Mouse (Mus musculus) testis, adult 2 months (tissue): ENCODE results near the gene Ube3b. TPM values are rescaled to one million over a fixed set of nuclear protein-coding genes. Genes with fewer than 3 reads are reported as not detected.

ENCODE experiments used
- H3K27ac ChIP-seq: fragments of 200-500 bp; 2 replicates; pipeline ENCODE4 v1.5.1; 2012; ENCODE audit warnings: low read depth, low read length; ENCODE audit not compliant: control insufficient read depth, insufficient read depth
- H3K27me3 ChIP-seq: fragments of 200-500 bp; 2 replicates; pipeline ENCODE4 v1.6.1; 2012; ENCODE audit warnings: mild to moderate bottlenecking, low read length, moderate library complexity; ENCODE audit not compliant: control insufficient read depth, insufficient read depth
- H3K36me3 ChIP-seq: fragments of 200-500 bp; 2 replicates; pipeline ENCODE4 v1.6.1; 2012; ENCODE audit warnings: mild to moderate bottlenecking, low read length; ENCODE audit not compliant: control insufficient read depth, insufficient read depth
- H3K4me1 ChIP-seq: fragments of 200-500 bp; 2 replicates; pipeline ENCODE4 v1.6.1; 2012; ENCODE audit warnings: low read length; ENCODE audit not compliant: control insufficient read depth, insufficient read depth
- H3K4me3 ChIP-seq: fragments of 200-500 bp; 2 replicates; pipeline ENCODE4 v1.5.1; 2012; ENCODE audit warnings: low read depth, mild to moderate bottlenecking, low read length, moderate library complexity, mixed read lengths; ENCODE audit not compliant: control insufficient read depth
- CTCF ChIP-seq: fragments of 200-500 bp; IDR thresholded peaks from 2 replicates; pipeline ENCODE4 v1.5.1; 2012; ENCODE audit warnings: low read depth, mild to moderate bottlenecking, inconsistent platforms, low read length, moderate library complexity; ENCODE audit not compliant: control insufficient read depth, insufficient read depth, insufficient replicate concordance
- POLR2A ChIP-seq: fragments of 200-500 bp; IDR thresholded peaks from 2 replicates; pipeline ENCODE4 v1.6.1; 2012; ENCODE audit warnings: low read depth, mild to moderate bottlenecking, inconsistent platforms, low read length, moderate library complexity; ENCODE audit not compliant: control insufficient read depth
- polyA plus RNA-seq: library from polyadenylated mRNA; depleted of rRNA; stranded (reverse); fragments of >200 nt; gene quantifications from 2 replicates; pipeline ENCODE4 v1.2.3, GENCODE M21; 2012

The Ube3b gene
- polyA plus RNA-seq, 1 experiment: 128 TPM

DNA sequence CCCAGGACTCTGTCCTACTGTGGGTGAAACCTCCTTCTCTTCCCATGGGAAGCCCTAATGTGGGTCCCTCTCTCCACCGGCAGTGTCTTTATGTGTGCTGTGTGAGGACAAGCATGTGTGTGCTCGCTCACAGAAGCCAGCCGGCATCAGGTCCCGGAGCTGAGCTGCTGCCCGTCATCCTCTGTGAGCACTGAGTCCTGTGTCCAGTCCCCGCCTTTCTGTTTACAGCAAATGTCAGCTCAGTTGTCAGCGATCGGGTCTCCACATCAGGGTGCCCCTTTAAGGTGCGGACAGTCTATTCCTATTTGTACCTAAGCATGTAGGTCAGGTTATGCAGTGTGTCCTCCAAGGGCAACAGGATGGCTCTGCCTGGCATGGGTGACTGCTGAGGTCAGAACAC, 6.8 kb upstream of the Ube3b start:
- Histone ChIP-seq H3K27ac (no peak overlapping the region), H3K36me3 (no peaks in the 10 kb centered on the region), H3K27me3 (no peaks in the 10 kb centered on the region), H3K4me1 (peaks cover 2% of the 10 kb centered on the region), H3K4me3 (no peak overlapping the region)
- no peak for TF ChIP-seq POLR2A
- no peak for TF ChIP-seq CTCF

DNA sequence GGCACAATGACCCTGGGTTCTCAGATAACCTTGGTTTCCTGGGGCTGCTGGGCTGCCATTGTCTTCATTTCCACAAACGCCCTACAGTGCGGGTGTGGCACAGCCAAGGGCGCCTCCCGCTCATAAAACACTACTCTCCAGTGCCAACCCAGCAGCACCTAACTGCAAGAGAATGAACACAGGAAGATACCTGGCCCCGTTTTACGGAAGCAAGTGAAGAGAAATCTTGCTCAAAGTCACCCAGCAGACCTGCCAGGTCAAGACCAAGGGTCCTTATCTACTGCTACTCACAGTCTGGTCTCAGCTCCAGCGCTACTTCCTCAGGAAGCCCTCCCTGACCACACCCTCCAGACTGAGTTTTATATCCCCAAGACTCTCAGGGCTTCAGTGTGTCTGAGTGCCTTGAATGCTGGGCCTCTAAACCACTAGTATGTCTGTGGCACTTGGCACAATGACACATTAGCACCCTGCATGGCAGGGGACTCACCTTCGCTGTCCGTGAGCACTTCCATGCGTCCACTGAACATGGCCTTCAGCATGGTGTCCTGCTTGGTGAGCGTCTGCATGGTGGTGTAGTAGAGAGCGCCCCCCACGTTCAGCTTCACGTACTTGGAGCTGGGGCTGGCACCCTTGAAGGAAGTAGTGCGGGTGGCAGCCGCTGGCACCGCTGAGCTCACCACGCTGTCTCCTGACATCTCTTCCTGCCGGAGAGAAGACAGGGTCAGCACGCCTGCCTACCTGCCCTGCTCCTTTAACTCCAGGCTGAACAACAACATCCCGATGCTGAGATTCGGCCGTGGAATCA, 5.8 kb upstream of the Ube3b start:
- H3K4me3 ChIP-seq: no peak overlapping the region
- H3K27ac ChIP-seq: no peak overlapping the region
- H3K27me3 ChIP-seq: no peaks in the 10 kb centered on the region
- peaks cover 5% of the 10 kb centered on the region for H3K4me1 ChIP-seq
- no peaks in the 10 kb centered on the region for H3K36me3 ChIP-seq
- 0 out of 2 replicates have a peak, but pooled peaks have one; percentile 21 for TF ChIP-seq POLR2A
- TF ChIP-seq CTCF: no peak

DNA sequence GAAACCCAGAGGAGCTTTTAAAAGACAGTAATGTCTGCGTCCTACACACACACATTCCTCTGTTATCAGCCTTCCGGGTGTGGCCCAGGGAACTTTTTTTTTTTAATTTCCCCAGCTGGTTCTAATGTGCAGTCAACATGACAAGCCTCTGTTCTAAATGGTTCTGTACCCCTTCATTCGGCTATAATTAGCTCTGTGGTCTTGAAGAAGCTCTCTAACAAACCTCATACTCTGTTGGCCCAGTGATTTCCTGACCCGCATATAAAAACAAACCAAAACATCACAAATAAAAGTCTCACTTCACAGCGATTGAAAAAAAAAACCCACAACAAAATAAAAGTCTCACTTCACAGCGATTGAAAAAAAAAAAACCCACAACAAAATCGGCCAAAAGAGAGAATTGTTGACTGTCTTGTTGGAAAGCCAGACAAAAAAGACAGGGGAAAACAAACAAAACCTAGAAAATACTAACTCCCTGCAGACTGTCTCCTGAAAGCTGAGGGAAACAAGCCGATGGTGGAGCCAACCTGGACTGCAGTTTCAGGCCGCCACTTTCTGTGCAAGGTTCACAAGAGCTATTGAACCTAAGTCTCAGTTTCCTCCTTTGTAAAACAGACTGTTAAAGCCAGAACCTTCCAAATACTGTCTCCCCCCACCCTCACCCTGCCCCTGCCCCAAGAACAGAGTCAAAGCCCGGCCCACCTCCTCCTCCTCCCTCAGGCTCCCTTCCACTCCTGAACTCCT, 2.1 kb upstream of the Ube3b start:
- H3K4me3 ChIP-seq: no peak overlapping the region
- H3K27me3 ChIP-seq: no peaks in the 10 kb centered on the region
- no peaks in the 10 kb centered on the region for H3K36me3 ChIP-seq
- H3K27ac ChIP-seq: no peak overlapping the region
- TF ChIP-seq POLR2A (no peak), CTCF (no peak)
- peaks cover 10% of the 10 kb centered on the region for H3K4me1 ChIP-seq

DNA sequence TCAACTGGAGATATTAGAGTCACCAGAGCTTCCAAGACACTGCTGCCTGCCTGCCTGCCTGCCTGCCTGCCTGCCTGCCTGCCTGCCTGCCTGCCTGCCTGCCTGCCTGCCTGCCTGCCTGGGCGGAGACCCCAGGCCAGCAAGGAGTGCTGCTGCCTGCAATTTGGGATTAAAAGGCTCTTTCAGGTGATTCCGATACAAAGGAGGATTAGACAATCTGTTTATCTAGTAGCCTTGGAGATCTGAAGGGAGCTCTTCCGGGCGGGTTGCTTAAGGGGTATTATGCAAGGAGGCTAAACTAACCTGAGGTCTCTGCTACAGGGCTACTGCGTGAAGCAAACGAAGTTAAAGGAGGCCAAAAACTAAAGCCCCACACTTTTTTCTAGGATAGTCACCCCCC, 1.5 kb upstream of the Ube3b start:
- Histone ChIP-seq H3K27me3 (no peaks in the 10 kb centered on the region), H3K27ac (peak overlapping the region; percentile 26; the same call in 1 of the 2 replicates), H3K4me1 (peaks cover 10% of the 10 kb centered on the region), H3K4me3 (peak overlapping the region; percentile 34; the same call in 1 of the 2 replicates), H3K36me3 (no peaks in the 10 kb centered on the region)
- TF ChIP-seq POLR2A: no peak
- no peak for TF ChIP-seq CTCF

DNA sequence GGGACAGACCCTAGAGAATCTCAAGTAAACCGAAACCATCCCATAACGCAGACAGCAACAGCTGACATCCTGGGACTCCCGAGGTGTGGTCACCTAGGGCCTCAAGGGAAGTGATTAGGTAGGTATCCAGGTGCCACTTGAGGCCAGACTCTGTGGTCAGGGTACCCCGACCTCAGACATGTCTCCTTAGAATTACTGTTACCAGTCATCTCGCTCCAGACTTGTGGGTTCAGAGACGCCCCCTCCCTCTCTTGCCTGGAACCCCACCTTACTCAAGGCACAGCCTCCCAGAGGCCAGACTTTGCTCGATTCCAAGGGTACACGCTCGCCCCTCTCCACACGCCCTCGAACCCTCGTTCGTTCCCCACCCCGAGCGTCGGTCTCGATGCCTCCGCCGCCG, 644 bp upstream of the Ube3b start:
- TF ChIP-seq POLR2A (no peak), CTCF (no peak)
- Histone ChIP-seq H3K4me3 (peak overlapping the region; percentile 95), H3K4me1 (peaks cover 10% of the 10 kb centered on the region), H3K27ac (peak overlapping the region; percentile 64), H3K27me3 (no peaks in the 10 kb centered on the region), H3K36me3 (no peaks in the 10 kb centered on the region; the same call in 1 of the 2 replicates)

DNA sequence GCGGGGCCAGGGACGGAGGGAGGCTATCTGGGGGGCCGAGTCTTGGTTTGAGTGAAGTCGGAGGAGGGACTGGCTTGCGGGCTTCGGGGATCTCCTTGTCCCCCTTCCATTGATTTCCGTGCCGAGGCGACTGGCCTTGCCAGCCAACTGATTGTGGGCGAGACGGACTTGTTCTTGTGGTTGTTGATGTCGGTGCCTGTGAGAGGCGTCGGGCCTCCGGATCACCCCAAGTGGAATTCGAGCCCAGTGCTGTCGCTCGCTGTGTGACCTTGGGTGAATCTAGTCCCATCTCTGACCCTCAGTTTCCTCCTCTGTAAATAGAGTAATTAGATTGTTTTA, 575 bp downstream of the Ube3b start:
- Histone ChIP-seq H3K27me3 (no peaks in the 10 kb centered on the region), H3K27ac (peak overlapping the region; percentile 89), H3K4me1 (peaks cover 10% of the 10 kb centered on the region), H3K36me3 (peaks cover 1% of the 10 kb centered on the region), H3K4me3 (peak overlapping the region; percentile 98)
- TF ChIP-seq POLR2A: no peak
- TF ChIP-seq CTCF: no peak

DNA sequence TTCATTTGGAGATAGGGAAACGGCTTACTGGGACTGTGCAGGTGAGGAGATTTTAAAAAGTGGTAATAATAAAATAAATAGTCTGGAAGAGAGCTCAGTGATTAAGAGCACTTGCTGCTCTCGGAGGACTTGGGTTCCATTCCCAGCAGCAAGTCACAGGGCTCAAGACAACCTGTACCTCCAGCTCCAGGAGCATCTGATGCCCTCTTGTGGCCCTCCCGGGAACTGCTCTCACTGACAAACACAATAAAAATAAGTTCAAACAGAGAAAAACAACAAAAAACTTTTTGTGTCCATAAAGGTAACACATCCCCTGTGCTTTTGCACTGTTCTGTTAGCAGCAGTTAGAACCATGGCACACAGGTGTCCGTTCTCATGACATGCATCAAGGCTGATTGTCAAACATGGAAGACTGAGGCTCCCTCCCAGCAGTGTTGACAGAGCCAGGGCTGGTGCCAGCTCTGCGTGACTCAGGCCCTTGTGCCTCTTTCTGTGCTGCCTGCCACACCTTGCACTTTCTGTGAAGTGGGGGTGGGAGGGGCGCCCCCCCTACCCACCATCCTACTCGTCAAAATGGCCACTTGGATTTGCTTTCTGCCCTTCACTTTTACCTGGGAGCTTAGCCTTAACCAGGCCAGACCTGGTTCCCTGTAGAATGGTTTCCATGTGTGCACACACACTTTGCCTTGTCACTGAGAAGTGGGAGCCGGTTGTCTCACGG, 2.9 kb downstream of the Ube3b start:
- H3K27me3 ChIP-seq: no peaks in the 10 kb centered on the region
- peaks cover 9% of the 10 kb centered on the region for H3K4me1 ChIP-seq
- H3K27ac ChIP-seq: no peak overlapping the region
- TF ChIP-seq CTCF: peak; percentile 60; the same call in 1 of the 2 replicates
- TF ChIP-seq POLR2A: no peak
- H3K36me3 ChIP-seq: peaks cover 1% of the 10 kb centered on the region
- no peak overlapping the region for H3K4me3 ChIP-seq
